Mouse (Mus musculus): Measurements from ENCODE around the gene Phf20. TPM values are rescaled to one million over a fixed set of nuclear protein-coding genes. Genes with fewer than 3 reads are reported as not detected.

Phf20 gene
- polyA plus RNA-seq (2015; fragmentation: Nextera tagmentation; extraction: Ambion mirVana) = 63.8 and 68.9 TPM in 2 replicates

DNA sequence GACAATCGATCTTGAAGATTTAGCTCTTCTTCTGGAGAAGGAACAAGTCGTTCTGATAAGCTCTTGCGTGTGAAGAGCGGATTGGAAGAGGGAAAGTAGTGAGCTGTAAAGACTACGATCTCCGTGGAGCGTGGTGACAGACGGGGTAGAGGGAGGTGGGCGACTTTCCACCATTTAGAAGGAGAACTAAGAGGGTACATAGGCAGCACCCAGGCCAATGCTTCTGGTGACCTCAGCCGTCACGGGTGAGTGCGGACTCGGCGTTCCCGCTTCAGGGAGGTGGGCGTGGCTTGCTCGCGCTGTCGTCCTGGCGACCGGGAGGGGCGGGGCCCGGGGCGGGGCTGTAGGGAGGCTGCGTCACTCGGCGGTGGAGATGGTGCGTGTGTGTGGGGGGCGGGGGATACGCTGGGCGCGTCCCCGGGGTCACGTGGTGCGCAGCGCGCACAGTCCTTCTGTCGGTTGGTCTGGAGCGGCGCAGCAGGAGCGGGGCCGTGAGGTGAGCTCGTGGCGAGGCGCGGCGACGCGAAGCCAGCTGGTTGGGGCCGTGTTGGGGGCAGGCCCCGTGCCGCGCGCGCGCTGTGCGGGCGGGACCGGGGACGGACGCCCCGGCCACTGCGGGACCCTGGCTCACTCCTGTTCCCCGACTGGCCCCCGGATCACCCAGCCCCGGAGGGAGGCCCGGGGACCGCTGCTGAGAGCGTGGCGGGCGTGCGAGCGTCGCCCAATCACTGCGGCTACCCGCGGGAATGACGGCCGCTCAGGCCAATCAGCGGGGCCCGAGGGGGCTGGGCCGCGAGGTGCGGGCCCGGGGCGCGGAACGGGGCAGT lies at the start of gene Phf20:
Phf20 (plus strand) TSS at position 165 of the 827 bp plus-strand sequence.
- H3K4me3 ChIP-seq (replicated peaks; ENCODE audit: low read depth, low read length) = peak within 1 kb of the TSS; percentile 65
- no peaks in the 10 kb centered on the region for H3K9me3 ChIP-seq (replicated peaks; ENCODE audit: low read length)
- no peaks in the 10 kb centered on the region for H3K27me3 ChIP-seq (ENCODE audit: insufficient read depth, low read length)
- H3K36me3 ChIP-seq (ENCODE audit: insufficient read depth, low read length) = no peaks in the 10 kb centered on the region
- WGBS = 1% methylated on average over 60 of the region's 88 CpGs
- DNase-seq (ENCODE audit: low spot score) = peak; percentile 97
- ATAC-seq (replicated peaks; ENCODE audit: low FRiP score, low read depth) = peak; percentile 98
- H3K4me2 ChIP-seq (ENCODE audit: low read length) = peak within 1 kb of the TSS; percentile 66
- peak within 1 kb of the TSS; percentile 98 for H3K27ac ChIP-seq
- H3K4me1 ChIP-seq (replicated peaks; ENCODE audit: insufficient read depth, low read length) = peaks cover 5% of the 10 kb centered on the region
- H3K9ac ChIP-seq (ENCODE audit: low read depth, low read length) = peak within 1 kb of the TSS; percentile 78
- no peak for TF ChIP-seq CTCF (IDR thresholded peaks at IDR 0.05; ENCODE audit: low read depth)

DNA sequence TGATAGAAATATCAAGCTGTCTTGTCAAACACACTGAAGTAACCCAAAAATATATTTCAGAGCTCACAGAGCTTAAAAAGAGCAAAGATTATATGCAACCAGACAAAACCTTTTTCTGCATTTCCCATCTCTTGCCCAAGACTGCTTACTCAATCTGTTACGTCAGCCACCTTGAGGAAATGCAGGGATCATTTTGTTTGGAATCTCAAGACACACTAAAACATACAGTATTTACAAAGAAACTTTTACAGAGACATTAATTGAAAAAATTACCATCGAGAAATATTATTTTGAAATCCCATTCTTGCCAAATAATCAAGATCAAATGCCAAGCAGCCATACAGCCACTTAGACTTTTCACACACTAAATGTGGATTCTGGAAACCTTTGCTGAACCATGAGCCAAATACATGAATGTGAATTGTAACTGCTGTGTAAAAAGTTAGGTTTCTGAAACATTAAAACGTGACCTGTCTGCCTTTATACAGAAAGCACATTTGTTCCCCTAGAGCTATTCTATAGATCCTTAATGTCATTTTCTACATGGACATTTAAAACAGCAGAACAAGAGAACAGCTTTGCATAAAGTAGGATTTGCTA lies 48.9 kb upstream of the Phf20 start:
- Histone ChIP-seq H3K4me2 (ENCODE audit: low read length) (no peak overlapping the region), H3K36me3 (ENCODE audit: insufficient read depth, low read length) (peaks cover 31% of the 10 kb centered on the region), H3K9ac (ENCODE audit: low read depth, low read length) (no peak overlapping the region), H3K9me3 (replicated peaks; ENCODE audit: low read length) (no peaks in the 10 kb centered on the region), H3K4me3 (replicated peaks; ENCODE audit: low read depth, low read length) (no peak overlapping the region), H3K4me1 (replicated peaks; ENCODE audit: insufficient read depth, low read length) (peaks cover 3% of the 10 kb centered on the region; the same call in 1 of the 2 replicates), H3K27me3 (ENCODE audit: insufficient read depth, low read length) (no peaks in the 10 kb centered on the region), H3K27ac (no peak overlapping the region)
- ATAC-seq (replicated peaks; ENCODE audit: low FRiP score, low read depth) (no peak), DNase-seq (ENCODE audit: low spot score) (no peak)
- 89% methylated on average over 3 of the region's 3 CpGs for WGBS
- no peak for TF ChIP-seq CTCF (IDR thresholded peaks at IDR 0.05; ENCODE audit: low read depth)

DNA sequence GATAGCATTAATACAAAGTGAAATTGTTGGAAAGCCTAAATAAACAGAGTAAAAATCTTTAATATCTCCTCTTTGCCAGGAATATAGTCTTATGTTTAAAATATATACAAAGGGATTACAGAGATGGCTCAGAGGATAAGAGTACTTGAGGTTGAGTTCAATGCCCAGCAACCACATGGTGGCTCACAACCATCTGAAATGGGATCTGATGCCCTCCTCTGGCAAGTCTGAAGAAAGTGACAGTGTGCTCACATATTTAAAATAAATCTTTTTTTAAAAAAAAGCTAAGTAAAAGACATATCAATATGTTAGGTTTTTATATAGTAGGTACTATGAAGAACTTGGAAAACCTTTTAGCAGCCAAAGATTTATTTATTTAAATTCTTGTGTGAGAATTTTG lies 44.7 kb upstream of the Phf20 start:
- Histone ChIP-seq H3K27me3 (ENCODE audit: insufficient read depth, low read length) (no peaks in the 10 kb centered on the region), H3K4me2 (ENCODE audit: low read length) (no peak overlapping the region), H3K27ac (no peak overlapping the region), H3K36me3 (ENCODE audit: insufficient read depth, low read length) (peaks cover 52% of the 10 kb centered on the region), H3K4me3 (replicated peaks; ENCODE audit: low read depth, low read length) (no peak overlapping the region), H3K9ac (ENCODE audit: low read depth, low read length) (no peak overlapping the region), H3K4me1 (replicated peaks; ENCODE audit: insufficient read depth, low read length) (no peaks in the 10 kb centered on the region), H3K9me3 (replicated peaks; ENCODE audit: low read length) (no peaks in the 10 kb centered on the region)
- 0 out of 2 replicates have a peak, but pooled peaks have one; percentile 24 for TF ChIP-seq CTCF (IDR thresholded peaks at IDR 0.05; ENCODE audit: low read depth)
- DNase-seq (ENCODE audit: low spot score) (no peak), ATAC-seq (replicated peaks; ENCODE audit: low FRiP score, low read depth) (no peak)

DNA sequence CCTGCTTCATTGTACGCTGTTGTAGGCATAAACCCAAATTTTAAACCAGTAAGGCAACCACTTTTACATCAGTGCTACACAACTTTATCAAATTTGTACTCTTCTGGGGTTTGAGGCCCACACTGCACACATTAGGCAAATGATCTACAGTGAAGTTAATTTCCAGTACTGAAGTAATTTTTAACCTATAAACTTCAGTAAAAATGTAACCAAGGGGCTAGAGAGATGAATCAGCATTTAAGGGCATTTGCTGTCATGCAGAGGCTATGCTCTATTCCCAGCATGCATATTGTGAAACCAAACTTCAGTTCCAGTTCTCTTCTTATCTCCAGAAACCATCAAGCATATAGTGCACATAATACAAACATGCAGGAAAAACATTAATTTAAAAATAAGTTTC lies 30.8 kb upstream of the Phf20 start:
- no peak overlapping the region for H3K9ac ChIP-seq (ENCODE audit: low read depth, low read length)
- H3K9me3 ChIP-seq (replicated peaks; ENCODE audit: low read length) = no peaks in the 10 kb centered on the region
- H3K4me2 ChIP-seq (ENCODE audit: low read length) = no peak overlapping the region
- H3K36me3 ChIP-seq (ENCODE audit: insufficient read depth, low read length) = peaks cover 60% of the 10 kb centered on the region
- ATAC-seq (replicated peaks; ENCODE audit: low FRiP score, low read depth) (peak; percentile 55; the same call in 1 of the 2 replicates), DNase-seq (ENCODE audit: low spot score) (no peak)
- no peak overlapping the region for H3K4me3 ChIP-seq (replicated peaks; ENCODE audit: low read depth, low read length)
- TF ChIP-seq CTCF (IDR thresholded peaks at IDR 0.05; ENCODE audit: low read depth) = no peak
- no peaks in the 10 kb centered on the region for H3K4me1 ChIP-seq (replicated peaks; ENCODE audit: insufficient read depth, low read length)
- 91% methylated on average over 1 of the region's 1 CpGs for WGBS
- no peak overlapping the region; the same call in 1 of the 2 replicates for H3K27ac ChIP-seq
- H3K27me3 ChIP-seq (ENCODE audit: insufficient read depth, low read length) = no peaks in the 10 kb centered on the region

DNA sequence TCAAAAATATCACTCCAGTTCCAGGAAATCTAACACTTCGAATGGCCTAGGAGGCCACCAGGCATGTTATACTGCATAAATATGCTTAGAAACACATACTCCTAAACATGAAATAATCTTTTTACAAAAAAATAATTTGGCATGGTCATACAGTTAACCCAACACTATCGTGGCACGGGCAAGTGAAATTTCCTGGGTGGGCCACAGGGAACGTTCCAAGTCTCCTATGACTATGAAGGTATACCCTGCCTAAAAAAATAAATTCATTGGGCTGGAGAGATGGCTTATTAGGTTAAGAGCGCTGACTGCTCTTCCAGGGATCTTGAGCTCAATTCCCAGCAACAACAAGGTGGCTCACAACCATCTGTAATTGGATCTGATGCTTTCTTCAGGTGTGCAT lies 29.7 kb upstream of the Phf20 start:
- ATAC-seq (replicated peaks; ENCODE audit: low FRiP score, low read depth) (no peak), DNase-seq (ENCODE audit: low spot score) (no peak)
- peaks cover 60% of the 10 kb centered on the region for H3K36me3 ChIP-seq (ENCODE audit: insufficient read depth, low read length)
- H3K4me1 ChIP-seq (replicated peaks; ENCODE audit: insufficient read depth, low read length) = no peaks in the 10 kb centered on the region
- WGBS = 92% methylated on average over 5 of the region's 5 CpGs
- TF ChIP-seq CTCF (IDR thresholded peaks at IDR 0.05; ENCODE audit: low read depth) = no peak
- no peak overlapping the region for H3K9ac ChIP-seq (ENCODE audit: low read depth, low read length)
- H3K27me3 ChIP-seq (ENCODE audit: insufficient read depth, low read length) = no peaks in the 10 kb centered on the region
- H3K27ac ChIP-seq = no peak overlapping the region
- H3K9me3 ChIP-seq (replicated peaks; ENCODE audit: low read length) = no peaks in the 10 kb centered on the region
- no peak overlapping the region for H3K4me3 ChIP-seq (replicated peaks; ENCODE audit: low read depth, low read length)
- no peak overlapping the region for H3K4me2 ChIP-seq (ENCODE audit: low read length)

DNA sequence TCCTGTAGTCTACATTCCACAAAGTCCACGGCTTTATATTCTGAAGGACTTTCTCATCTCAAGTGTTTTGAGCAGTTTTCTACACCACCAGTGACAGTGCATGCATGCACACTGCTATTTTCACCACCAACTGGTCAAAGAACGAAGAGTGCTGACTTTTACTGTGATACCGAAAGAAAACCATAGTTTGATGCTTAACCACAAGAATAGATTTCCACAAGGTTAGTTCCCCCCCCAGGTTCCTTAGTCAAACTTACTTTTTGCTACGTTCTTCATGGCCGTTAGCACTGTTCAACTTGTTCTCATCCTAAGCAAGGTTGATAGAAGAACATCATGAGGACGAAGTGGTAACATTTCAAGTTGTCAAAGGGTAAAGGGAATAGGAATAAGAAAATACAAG lies 19.2 kb upstream of the Phf20 start:
- WGBS = 72% methylated on average over 6 of the region's 6 CpGs
- TF ChIP-seq CTCF (IDR thresholded peaks at IDR 0.05; ENCODE audit: low read depth) = no peak
- ATAC-seq (replicated peaks; ENCODE audit: low FRiP score, low read depth) (no peak), DNase-seq (ENCODE audit: low spot score) (no peak)
- no peaks in the 10 kb centered on the region for H3K27me3 ChIP-seq (ENCODE audit: insufficient read depth, low read length)
- no peak overlapping the region for H3K27ac ChIP-seq
- H3K4me2 ChIP-seq (ENCODE audit: low read length) = peak overlapping the region; percentile 33
- H3K4me3 ChIP-seq (replicated peaks; ENCODE audit: low read depth, low read length) = 0 out of 2 replicates have a peak overlapping the region, but pooled peaks have one; percentile 6
- peaks cover 4% of the 10 kb centered on the region for H3K4me1 ChIP-seq (replicated peaks; ENCODE audit: insufficient read depth, low read length)
- H3K36me3 ChIP-seq (ENCODE audit: insufficient read depth, low read length) = peaks cover 28% of the 10 kb centered on the region
- no peak overlapping the region for H3K9ac ChIP-seq (ENCODE audit: low read depth, low read length)
- H3K9me3 ChIP-seq (replicated peaks; ENCODE audit: low read length) = no peaks in the 10 kb centered on the region

All from kidney, postnatal 0 days (tissue).